Mouse (Mus musculus): ENCODE measurements around the gene Rhbdl3.

Gene Rhbdl3

GRCm38 (mm10) chr11:80384461-80384860 is 83.7 kb downstream of the Rhbdl3 start:
- DNase-seq (ENCODE audit: low spot score) = no peak

GRCm38 (mm10) chr11:80385055-80385454 is 84.3 kb downstream of the Rhbdl3 start:
- DNase-seq (ENCODE audit: low spot score) = no peak

GRCm38 (mm10) chr11:80386790-80387189 is 86.1 kb downstream of the Rhbdl3 start:
- DNase-seq (ENCODE audit: low spot score) = no peak

GRCm38 (mm10) chr11:80389885-80390284 is 89.2 kb downstream of the Rhbdl3 start:
- DNase-seq (ENCODE audit: low spot score) = no peak

- no peak for DNase-seq (ENCODE audit: low spot score)
Measured at GRCm38 (mm10) chr11:80391407-80392120, 90.9 kb downstream of the Rhbdl3 start.

GRCm38 (mm10) chr11:80395930-80396329 is 95.2 kb downstream of the Rhbdl3 start:
- no peak for DNase-seq (ENCODE audit: low spot score)

- DNase-seq (ENCODE audit: low spot score) = no peak
Measured at GRCm38 (mm10) chr11:80396617-80397016, 95.9 kb downstream of the Rhbdl3 start.

Data from urinary bladder, postnatal 14 days (tissue).